8 mouse cellular contexts compared by ENCODE assay signal in genomic region chr14:14068553-14068952, GRCm38 (mm10). TPM values are rescaled to one million over a fixed set of nuclear protein-coding genes. Genes with fewer than 3 reads are reported as not detected.
DNase-seq lines count a peak whose midpoint lies in the region; ATAC-seq and TF ChIP-seq lines count a peak whose summit lies in the region.

No protein-coding gene starts in this region.

- no peaks in the 10 kb centered on the region for H3K9me3 ChIP-seq in kidney, embryonic 14.5 days (ENCODE audit: control insufficient read depth, low read length)
- H3K9me3 ChIP-seq in hindbrain, embryonic 14.5 days (ENCODE audit: control insufficient read depth, low read length) = no peaks in the 10 kb centered on the region
- no peaks in the 10 kb centered on the region for H3K9me3 ChIP-seq in midbrain, embryonic 11.5 days (ENCODE audit: control insufficient read depth, low read length)

- H3K27ac ChIP-seq in kidney, embryonic 14.5 days (ENCODE audit: low read depth, low read length) = peak overlapping the region; percentile 43
- peak overlapping the region; percentile 62; the same call in 1 of the 2 replicates for H3K27ac ChIP-seq in bone marrow, adult 2 months (ENCODE audit: control insufficient read depth, insufficient read depth, low read depth, low read length, poor library complexity)
- H3K27ac ChIP-seq in hindbrain, embryonic 14.5 days = peak overlapping the region; percentile 63
- peak overlapping the region; percentile 48 for H3K27ac ChIP-seq in midbrain, embryonic 11.5 days (ENCODE audit: low read depth, low read length)

- no peak overlapping the region for H3K4me3 ChIP-seq in kidney, embryonic 14.5 days (ENCODE audit: low read length)
- no peak overlapping the region for H3K4me3 ChIP-seq in bone marrow, adult 2 months (replicated peaks; ENCODE audit: control insufficient read depth, low read depth, low read length)
- H3K4me3 ChIP-seq in hindbrain, embryonic 14.5 days (replicated peaks; ENCODE audit: low read length) = no peak overlapping the region
- H3K4me3 ChIP-seq in midbrain, embryonic 11.5 days (ENCODE audit: low read depth, low read length) = no peak overlapping the region

- no peak for ATAC-seq in kidney, embryonic 14.5 days (ENCODE audit: low FRiP score, low TSS enrichment)
- ATAC-seq in hindbrain, embryonic 14.5 days (ENCODE audit: low FRiP score) = no peak
- no peak for ATAC-seq in midbrain, embryonic 11.5 days (ENCODE audit: low FRiP score)
- ATAC-seq in erythroid progenitor cell, adult 5-6 weeks (replicated peaks; ENCODE audit: low FRiP score, poor library complexity, severe bottlenecking) = no peak

- no peak for TF ChIP-seq POLR2A in bone marrow, adult 2 months (IDR thresholded peaks at IDR 0.05; ENCODE audit: borderline replicate concordance, control insufficient read depth, low read depth, low read length)

- H3K36me3 ChIP-seq in kidney, embryonic 14.5 days (ENCODE audit: control insufficient read depth, insufficient read depth, low read length) = peaks cover 2% of the 10 kb centered on the region; the same call in 1 of the 2 replicates
- H3K36me3 ChIP-seq in hindbrain, embryonic 14.5 days (replicated peaks; ENCODE audit: control insufficient read depth, insufficient read depth) = no peaks in the 10 kb centered on the region
- no peaks in the 10 kb centered on the region for H3K36me3 ChIP-seq in midbrain, embryonic 11.5 days (ENCODE audit: control insufficient read depth, insufficient read depth, low read length)

- no peak overlapping the region for H3K9ac ChIP-seq in kidney, embryonic 14.5 days (ENCODE audit: low read depth, low read length)
- H3K9ac ChIP-seq in hindbrain, embryonic 14.5 days = no peak overlapping the region
- no peak overlapping the region; the same call in 1 of the 2 replicates for H3K9ac ChIP-seq in midbrain, embryonic 11.5 days (ENCODE audit: low read length)

- H3K27me3 ChIP-seq in kidney, embryonic 14.5 days (ENCODE audit: control insufficient read depth, insufficient read depth, low read length) = no peaks in the 10 kb centered on the region
- no peaks in the 10 kb centered on the region for H3K27me3 ChIP-seq in hindbrain, embryonic 14.5 days (ENCODE audit: control insufficient read depth, insufficient read depth, low read length)
- H3K27me3 ChIP-seq in midbrain, embryonic 11.5 days (ENCODE audit: control insufficient read depth, insufficient read depth, low read length) = no peaks in the 10 kb centered on the region

- WGBS in kidney, embryonic 14.5 days = 70% methylated on average over 3 of the region's 3 CpGs
- 10% methylated on average over 3 of the region's 3 CpGs for WGBS in bone marrow, adult 2 months
- 29% methylated on average over 3 of the region's 3 CpGs for WGBS in hindbrain, embryonic 14.5 days
- 14% methylated on average over 3 of the region's 3 CpGs for WGBS in midbrain, embryonic 11.5 days

- TF ChIP-seq CTCF in bone marrow, adult 2 months (IDR thresholded peaks at IDR 0.05; ENCODE audit: control insufficient read depth, insufficient read depth, low read length) = no peak

- H3K4me1 ChIP-seq in kidney, embryonic 14.5 days (ENCODE audit: control insufficient read depth, insufficient read depth, low read length) = 0 out of 2 replicates have a peak, but pooled peaks cover 10% of the 10 kb centered on the region
- peaks cover 2% of the 10 kb centered on the region; the same call in 1 of the 2 replicates for H3K4me1 ChIP-seq in bone marrow, adult 2 months (ENCODE audit: control insufficient read depth, insufficient read depth, low read length)
- H3K4me1 ChIP-seq in hindbrain, embryonic 14.5 days (replicated peaks; ENCODE audit: control insufficient read depth, insufficient read depth, low read length) = peaks cover 34% of the 10 kb centered on the region
- H3K4me1 ChIP-seq in midbrain, embryonic 11.5 days (ENCODE audit: control insufficient read depth, insufficient read depth, low read length) = peaks cover 59% of the 10 kb centered on the region

- no peak overlapping the region for H3K4me2 ChIP-seq in kidney, embryonic 14.5 days (replicated peaks; ENCODE audit: low read depth, low read length)
- no peak overlapping the region for H3K4me2 ChIP-seq in hindbrain, embryonic 14.5 days (replicated peaks)
- H3K4me2 ChIP-seq in midbrain, embryonic 11.5 days = peak overlapping the region; percentile 11; the same call in 1 of the 2 replicates

- no peak for DNase-seq in kidney, adult 11 months
- no peak for DNase-seq in hindbrain, embryonic 14.5 days (ENCODE audit: low spot score)
- peak; percentile 88 for DNase-seq in midbrain, embryonic 11.5 days (ENCODE audit: low spot score, missing footprints)
- no peak for DNase-seq in right cerebral cortex, postnatal 25 days
- no peak for DNase-seq in adrenal gland, adult (ENCODE audit: inconsistent age in 2 of 2, low spot score in 1 of 2)

RNA-seq across cellular contexts. Expression of gene Psmd6, which starts 52.2 kb away (rescaled TPM):
- 232 and 248 TPM in 2 replicates for polyA plus RNA-seq in kidney, embryonic 14.5 days (2014; fragmentation: Nextera tagmentation; extraction: Ambion mirVana)
- polyA plus RNA-seq in bone marrow, adult 2 months (2011; ENCODE audit: insufficient read depth, insufficient read length, low replicate concordance, missing spikeins) = 39.5 and 74.7 TPM in 2 replicates
- polyA plus RNA-seq in hindbrain, embryonic 14.5 days (2014; fragmentation: Nextera tagmentation; extraction: Ambion mirVana) = 257 and 260 TPM in 2 replicates
- polyA plus RNA-seq in midbrain, embryonic 11.5 days (2014; fragmentation: Nextera tagmentation; extraction: Ambion mirVana) = 319 and 342 TPM in 2 replicates
- 71.4 and 86.8 TPM in 2 replicates for total RNA-seq in erythroid progenitor cell, adult 5-6 weeks (2015; ENCODE audit: low replicate concordance)
- 79.1 and 132 TPM in 2 replicates for total RNA-seq in erythroid progenitor cell, adult 5-6 weeks (2017; ENCODE audit: low replicate concordance)
